Mouse (Mus musculus) heart, postnatal 0 days (tissue): ENCODE data around the gene Xylt1.

Experiments used
- CTCF ChIP-seq: IDR thresholded peaks from 2 replicates; pipeline ENCODE4 v1.5.1; 2016; ENCODE audit warnings: antibody characterized with exemption, control low read depth, low read depth
- EP300 ChIP-seq: IDR thresholded peaks from 2 replicates; pipeline ENCODE4 v1.6.1; 2016; ENCODE audit warnings: antibody characterized with exemption, low read depth

DNA sequence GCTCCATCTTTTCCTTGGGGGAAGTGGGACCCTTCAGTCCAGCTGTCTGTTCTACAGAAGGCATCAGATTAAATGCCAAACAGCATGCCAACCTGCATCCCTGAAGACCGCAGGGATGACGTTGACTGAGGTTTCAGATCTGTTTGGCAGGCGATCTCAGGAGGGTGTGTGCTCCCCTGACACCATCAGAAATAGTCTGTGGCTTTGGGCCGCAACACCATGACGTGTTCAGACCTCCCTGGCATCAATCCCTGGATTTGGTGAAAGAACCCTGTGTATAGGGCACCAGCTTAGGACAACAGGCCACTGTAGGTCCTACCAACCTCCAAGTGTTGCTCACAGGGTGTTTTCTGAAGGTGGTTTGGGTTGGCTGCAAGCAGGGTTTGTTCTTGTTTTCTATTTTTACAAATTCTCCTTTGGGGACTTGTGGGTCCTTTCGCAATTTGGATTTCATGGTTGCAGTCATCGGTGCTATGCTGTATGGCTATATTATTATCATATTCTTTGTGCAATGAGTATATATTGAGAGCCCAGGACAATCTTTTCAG, 104.3 kb downstream of the Xylt1 start:
- TF ChIP-seq CTCF (no peak), EP300 (no peak)
